Mouse (Mus musculus) natural killer cell, adult 2 months (primary cell): ENCODE measurements around the gene D230025D16Rik.
"Not testable (repeated sequence)": the region's sequence is repeated elsewhere in the genome, so short reads cannot be mapped to it uniquely, and the experiment has no call there.

ENCODE experiments used
- DNase-seq, 2 experiments: peaks; one replicate each; pipeline ENCODE4 v3.0.0; 2022; ENCODE audit warnings: low spot score in 2 of 2

Gene D230025D16Rik

DNA sequence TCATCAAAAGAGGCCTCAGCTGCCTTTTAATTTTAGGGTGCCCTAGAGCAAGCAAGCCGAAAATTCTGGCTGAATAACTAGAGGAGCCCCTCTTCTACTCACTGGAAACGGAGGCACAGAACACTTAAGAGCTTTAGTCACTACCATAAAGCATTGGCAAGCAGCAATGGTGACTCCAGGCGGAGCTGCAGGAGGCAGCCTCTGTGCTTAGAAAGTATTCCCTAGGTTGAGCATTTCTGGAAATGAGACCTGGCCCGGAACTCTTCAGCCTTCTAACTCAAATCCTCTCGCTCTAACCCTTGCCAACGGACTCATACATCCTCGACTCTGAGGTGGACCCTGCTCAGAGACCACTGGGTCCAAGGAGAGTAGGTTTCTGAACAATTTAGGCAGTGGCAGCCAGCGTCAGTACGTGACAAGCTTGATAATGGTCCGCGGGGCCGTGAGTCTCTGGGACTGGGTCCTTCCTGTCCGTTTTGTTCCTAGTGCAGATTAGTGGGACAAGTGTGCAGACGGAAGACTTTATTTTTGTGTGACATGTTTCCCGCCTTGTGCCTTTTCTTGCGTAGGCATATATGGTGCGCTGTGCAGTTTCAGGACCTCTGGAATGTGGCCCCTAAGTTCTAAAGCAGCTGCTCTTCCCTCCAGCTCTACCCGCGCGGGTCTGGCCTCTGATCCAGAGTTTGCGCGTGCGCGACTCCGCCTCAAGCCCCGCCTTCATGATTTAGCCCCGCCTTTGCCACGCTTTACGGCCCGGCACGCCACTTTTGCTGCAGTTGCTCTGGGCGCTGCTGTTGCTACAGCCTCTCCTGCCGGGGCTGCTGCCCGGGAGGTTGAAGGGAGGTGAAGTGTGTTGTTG, at the start of gene D230025D16Rik:
TSS of gene D230025D16Rik (plus strand) at position 733 of the 859 bp plus-strand sequence.
- peak; percentile 94 for DNase-seq

GRCm38 (mm10) chr8:105175287-105175686, 49.7 kb upstream of the D230025D16Rik start:
- not testable (repeated sequence) for DNase-seq

- DNase-seq: no peak
These were observed 46.6 kb upstream of the D230025D16Rik start for GRCm38 (mm10) chr8:105178211-105178800.

DNA sequence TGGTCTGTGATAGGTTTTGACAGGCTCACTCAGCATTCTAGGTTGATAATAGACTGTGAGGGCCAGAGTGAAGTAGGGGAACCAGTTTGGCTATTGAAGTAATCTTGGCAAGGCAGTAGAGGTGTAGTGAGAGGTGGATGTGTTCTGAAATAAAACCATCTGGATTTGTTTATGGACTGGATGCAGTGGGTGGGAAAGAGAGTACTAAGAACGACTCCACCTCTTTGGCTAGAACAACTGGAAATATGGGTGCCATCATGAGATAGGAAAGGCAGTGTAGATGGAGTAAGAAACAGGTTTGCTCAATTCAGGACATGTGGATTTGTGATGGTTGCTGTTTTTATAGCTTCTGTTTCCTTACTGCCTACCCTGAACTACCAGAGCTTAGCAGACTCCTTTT, 42.7 kb upstream of the D230025D16Rik start:
- DNase-seq: no peak

DNA sequence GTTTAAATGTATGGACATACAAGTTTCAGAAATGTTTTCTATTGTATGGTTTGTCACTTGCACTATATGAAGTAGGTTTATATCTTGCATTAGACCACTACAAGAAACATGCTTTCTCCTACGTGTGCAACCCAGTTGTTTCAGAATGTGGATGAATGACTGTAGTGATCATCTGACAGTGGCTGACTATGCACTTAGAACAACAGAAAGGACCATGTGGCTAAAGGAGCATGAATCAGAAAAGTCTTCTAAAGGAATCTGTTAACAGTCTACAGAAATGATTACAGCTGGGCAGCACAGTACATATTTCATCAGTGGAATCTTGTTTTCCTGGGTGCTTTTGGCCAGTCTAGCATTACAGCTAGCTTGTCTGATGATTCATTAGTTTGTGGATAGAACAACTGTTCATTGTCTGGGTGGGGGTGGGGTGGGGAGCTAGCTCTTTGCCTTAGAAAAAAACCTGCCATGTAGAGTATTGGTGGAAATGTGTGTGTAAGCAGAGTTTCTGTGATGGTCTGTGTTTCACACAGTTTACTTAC, 38.4 kb upstream of the D230025D16Rik start:
- no peak for DNase-seq

DNA sequence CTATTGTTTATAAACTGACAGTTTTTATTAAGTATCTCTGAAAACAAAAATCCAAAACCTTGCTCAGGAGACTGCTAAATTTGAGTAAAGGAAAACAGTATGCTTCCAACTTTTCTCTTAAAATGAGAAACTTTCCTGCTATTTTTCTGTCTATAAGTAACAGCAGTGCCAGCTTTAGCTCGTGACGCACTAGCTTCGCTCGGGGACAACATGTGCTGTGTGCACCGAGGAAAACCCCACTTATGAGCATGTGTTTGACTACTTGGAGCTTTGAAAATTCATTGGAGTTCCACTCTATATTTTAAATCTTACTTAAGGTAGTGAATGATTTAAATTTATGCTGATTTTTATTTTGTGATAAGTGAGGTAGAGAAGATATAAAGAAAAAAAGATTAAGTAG, 32.8 kb upstream of the D230025D16Rik start:
- DNase-seq: no peak

GRCm38 (mm10) chr8:105205748-105206147, 19.2 kb upstream of the D230025D16Rik start:
- DNase-seq: no peak

GRCm38 (mm10) chr8:105206766-105207275, 18.1 kb upstream of the D230025D16Rik start:
- DNase-seq: no peak

DNA sequence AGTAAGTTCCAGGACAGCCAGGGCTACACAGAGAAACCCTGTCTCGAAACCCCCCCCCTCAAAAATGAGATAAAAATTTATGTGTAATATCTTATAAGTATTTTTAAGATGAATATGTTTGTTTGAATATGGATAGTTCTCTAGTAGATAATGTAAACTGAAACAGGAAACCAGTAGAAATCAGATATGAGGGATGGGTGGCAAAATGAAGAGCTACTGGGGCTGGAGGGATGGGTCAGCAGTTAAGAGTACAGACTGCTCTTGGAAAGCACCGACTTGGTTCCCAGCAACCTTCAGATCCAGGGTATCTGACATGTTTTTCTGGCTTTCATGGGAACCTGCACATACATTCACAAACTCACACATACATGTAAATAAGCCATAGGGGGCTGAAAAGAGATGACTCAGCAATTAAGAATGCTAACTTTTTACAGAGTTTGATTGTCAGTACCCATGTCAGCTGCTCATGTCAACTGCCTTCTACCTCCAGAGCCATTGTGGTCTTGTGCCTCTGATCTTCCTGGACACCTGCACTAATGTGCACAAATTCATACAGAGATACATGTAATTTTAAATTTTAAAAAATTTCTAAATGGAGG, 17.2 kb upstream of the D230025D16Rik start:
- no peak for DNase-seq

- DNase-seq: no peak
These were observed 15.5 kb upstream of the D230025D16Rik start for GRCm38 (mm10) chr8:105209153-105210110.

DNA sequence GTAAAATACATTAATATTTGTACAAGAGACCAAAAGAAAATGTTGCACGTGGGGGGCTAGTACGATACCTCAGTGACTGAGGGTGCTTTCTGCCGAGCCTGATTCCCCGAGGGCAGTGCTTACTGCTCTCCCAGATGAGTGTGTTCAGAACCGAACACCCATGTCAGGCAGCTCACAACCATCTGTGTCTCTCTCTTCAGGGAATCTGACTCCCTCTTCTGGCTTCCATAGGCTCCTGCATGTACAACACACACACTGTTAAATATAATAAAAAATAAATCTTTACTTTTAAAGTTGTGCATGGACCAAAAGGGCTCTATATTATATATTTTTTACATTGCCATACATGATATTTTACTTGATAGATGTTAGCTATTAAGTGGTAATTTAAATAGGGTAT, 10.8 kb upstream of the D230025D16Rik start:
- no peak for DNase-seq

DNA sequence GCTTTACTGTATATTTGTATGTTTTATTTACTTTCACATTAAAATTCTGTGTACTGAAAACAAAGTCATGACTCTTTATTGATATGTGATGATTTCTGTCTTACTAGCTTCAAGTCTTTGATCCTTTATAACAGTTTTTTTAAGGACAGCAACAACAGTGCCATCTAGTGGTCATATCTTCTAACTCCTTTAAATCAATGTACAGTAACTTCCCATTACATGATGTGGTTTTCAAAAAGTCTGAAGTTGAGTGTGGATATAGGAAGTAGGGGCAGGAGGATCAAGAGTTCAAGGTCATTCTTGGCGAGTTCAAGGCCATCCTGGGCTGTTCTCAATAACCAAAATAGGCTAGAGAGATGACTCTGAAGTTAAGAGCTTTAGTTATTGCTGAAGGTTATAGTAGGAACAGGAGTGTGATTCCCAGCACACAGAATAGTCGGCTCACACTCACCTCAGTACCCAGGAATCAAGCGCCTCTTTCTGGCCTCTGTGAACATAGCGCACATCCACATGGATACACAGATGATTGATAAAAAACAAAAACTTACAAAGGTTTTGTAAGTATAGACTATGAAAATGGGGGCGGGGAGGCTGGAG, 6.9 kb upstream of the D230025D16Rik start:
- peak; percentile 4 to 12 for DNase-seq

GRCm38 (mm10) chr8:105223850-105224249, 1.1 kb upstream of the D230025D16Rik start:
- no peak for DNase-seq

DNA sequence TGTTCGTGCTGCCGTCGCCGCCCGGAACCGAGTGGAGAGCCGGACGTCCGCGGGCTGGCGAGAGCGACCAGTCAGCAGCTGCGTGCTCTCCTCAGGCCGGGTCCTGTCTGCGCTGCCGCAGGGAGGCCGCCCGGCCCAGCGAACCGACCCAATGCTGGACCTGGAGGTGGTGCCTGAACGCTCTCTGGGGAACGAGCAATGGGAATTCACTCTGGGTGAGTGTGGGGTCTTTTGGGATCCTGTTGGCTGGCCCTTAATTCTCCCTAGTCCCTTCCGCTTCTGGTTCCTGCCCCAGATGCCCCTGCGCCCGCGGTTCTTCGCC, 288 bp downstream of the D230025D16Rik start:
- DNase-seq: no peak

GRCm38 (mm10) chr8:105225917-105226316, 972 bp downstream of the D230025D16Rik start:
- no peak for DNase-seq

- DNase-seq: no peak
These were observed 6.8 kb downstream of the D230025D16Rik start for GRCm38 (mm10) chr8:105231503-105232320.

GRCm38 (mm10) chr8:105232321-105232693, 7.4 kb downstream of the D230025D16Rik start:
- DNase-seq: not testable (repeated sequence)

DNA sequence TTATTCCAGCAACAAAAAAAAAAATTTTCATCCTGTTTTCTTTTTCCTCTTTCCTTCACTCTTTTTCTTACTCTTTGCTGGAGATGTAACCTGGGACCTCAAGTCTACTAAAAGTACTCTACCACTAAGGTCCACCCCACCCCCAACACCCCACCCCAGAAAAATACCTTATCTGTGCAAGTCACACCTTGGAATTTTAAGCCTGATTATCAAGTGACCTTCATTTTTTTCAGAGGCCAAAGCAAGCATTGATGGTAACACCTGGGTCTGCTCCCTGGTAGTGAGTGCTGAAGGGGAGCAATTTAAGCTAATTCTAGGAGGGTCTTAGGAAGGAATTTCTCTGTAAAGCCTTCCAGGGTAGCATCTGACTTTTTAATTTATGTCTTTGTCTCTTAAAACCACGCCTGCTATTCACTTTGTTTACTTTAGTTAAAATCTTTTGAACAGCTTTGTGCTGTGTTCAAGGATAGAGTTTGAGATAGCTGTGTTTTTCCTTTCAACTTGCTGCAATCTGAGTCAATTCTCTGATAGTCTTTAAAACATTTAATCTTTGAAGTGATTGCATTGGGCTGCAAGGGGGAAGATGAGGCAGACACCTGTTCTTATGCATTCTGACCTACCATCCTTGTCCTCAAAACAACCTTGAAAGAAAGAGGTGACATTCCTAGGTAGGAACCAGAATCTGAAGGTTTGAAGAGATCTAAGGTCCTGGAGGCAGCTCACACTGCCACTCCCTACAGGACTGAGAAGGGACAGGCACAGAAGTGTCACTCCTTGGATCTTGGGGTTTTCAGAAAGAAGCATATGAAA, 8.4 kb downstream of the D230025D16Rik start:
- DNase-seq: no peak

GRCm38 (mm10) chr8:105235206-105235605, 10.3 kb downstream of the D230025D16Rik start:
- no peak for DNase-seq
